Mouse (Mus musculus): ENCODE data around the gene Gpr143. TPM values are rescaled to one million over a fixed set of nuclear protein-coding genes. Genes with fewer than 3 reads are reported as not detected.
A peak's percentile ranks its signal among the peaks of the same experiment; 100 is the strongest.

Gpr143 gene
- polyA plus RNA-seq, 1 experiment from 2014 or later: 0.05 TPM

DNA sequence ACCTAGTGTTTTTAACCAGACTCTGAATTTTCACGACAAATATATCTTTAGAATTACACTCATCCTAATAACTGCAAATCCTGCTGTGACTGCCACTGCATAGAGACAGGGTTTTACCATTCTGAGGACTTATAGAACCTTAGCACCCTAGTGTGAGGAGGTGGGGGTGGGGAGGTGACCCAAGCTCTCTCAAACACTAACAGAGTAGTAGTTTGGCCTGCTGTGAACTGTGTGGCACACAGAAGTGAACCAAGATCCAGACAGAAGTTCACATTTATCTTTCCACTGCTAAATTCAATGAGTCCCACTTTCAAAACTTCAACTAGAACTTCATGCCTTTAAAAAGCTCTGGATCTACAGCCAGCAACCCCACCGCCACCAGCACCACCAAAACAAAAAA is 18.9 kb upstream of the Gpr143 start:
- ATAC-seq (ENCODE audit: low read depth): no peak
- 50% methylated on average over 2 of the region's 2 CpGs for WGBS (ENCODE audit: insufficient replicate concordance)
- H3K36me3 ChIP-seq (ENCODE audit: control insufficient read depth, insufficient read depth): no peaks in the 10 kb centered on the region
- no peak overlapping the region for H3K4me2 ChIP-seq (ENCODE audit: low read depth, low read length)
- no peak overlapping the region for H3K4me3 ChIP-seq (ENCODE audit: low read depth, low read length)
- H3K9me3 ChIP-seq (replicated peaks; ENCODE audit: control insufficient read depth, low read length): no peaks in the 10 kb centered on the region
- no peaks in the 10 kb centered on the region for H3K27me3 ChIP-seq (ENCODE audit: control insufficient read depth, insufficient read depth, low read depth, low read length)
- H3K9ac ChIP-seq (ENCODE audit: low read depth, low read length): no peak overlapping the region
- H3K4me1 ChIP-seq (ENCODE audit: control insufficient read depth, low read depth, low read length): no peaks in the 10 kb centered on the region
- no peak overlapping the region for H3K27ac ChIP-seq (ENCODE audit: low read length)

DNA sequence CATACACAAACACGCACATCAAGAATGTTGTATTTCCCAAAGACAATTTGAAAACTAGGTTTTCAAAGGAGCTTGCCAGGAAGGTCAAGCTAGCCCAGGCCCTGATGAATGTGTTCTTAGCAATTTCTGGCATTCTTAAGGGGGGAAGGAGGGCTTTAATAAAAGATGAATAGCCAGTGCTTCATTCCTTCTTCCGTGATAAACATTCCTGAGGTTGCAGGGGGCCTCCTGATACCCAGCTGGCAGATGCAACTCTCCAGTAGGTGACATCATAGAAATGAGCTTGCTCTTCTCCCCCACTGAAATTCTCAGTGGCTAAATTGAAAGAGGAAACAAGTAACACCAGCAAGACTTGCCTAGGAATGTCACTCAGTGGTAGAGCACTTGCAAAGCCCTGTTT is 17.6 kb upstream of the Gpr143 start:
- 48% methylated on average over 2 of the region's 2 CpGs for WGBS (ENCODE audit: insufficient replicate concordance)
- H3K27me3 ChIP-seq (ENCODE audit: control insufficient read depth, insufficient read depth, low read depth, low read length): peaks cover 7% of the 10 kb centered on the region
- H3K36me3 ChIP-seq (ENCODE audit: control insufficient read depth, insufficient read depth): no peaks in the 10 kb centered on the region
- ATAC-seq (ENCODE audit: low read depth): no peak
- no peaks in the 10 kb centered on the region for H3K9me3 ChIP-seq (replicated peaks; ENCODE audit: control insufficient read depth, low read length)
- H3K27ac ChIP-seq (ENCODE audit: low read length): no peak overlapping the region
- no peaks in the 10 kb centered on the region for H3K4me1 ChIP-seq (ENCODE audit: control insufficient read depth, low read depth, low read length)
- no peak overlapping the region for H3K9ac ChIP-seq (ENCODE audit: low read depth, low read length)
- no peak overlapping the region for H3K4me3 ChIP-seq (ENCODE audit: low read depth, low read length)
- no peak overlapping the region for H3K4me2 ChIP-seq (ENCODE audit: low read depth, low read length)

DNA sequence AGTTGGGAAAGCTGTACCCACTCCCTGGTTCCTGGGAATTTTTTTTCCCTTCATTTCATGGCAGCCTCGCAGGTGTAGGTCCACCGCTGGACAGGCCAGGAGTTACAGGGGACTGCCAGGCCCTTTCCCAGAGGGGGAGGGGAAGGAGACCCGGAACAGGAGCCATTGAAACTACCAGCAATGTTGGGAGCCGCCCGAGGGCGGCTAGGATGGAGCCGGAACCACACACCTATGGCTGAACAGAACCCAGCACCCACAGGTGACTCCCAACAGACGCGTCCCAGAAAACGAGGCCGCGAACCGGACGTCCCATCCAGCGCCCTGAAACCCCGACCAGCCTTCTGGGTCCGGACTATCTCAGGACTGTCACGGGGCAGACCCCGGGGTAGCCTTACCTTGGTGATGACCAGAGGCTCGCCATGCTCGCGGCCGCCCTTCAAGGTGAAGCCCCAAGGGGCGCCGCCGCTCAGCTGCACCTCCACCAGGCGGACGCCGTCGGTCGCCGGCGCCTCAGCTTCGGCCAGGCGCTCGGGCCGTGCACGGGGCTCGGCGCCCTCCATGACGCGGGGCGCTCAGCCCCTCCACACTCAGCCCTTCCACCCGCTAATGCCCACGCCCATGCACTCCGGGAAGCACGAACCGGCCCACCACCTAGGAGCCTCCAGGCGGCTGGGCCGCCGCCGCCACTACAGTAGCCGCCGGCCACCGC is 12.7 kb upstream of the Gpr143 start, which contains the start of gene Shroom2:
Shroom2 (minus strand) TSS at position 575 of the 709 bp plus-strand sequence.
- peak; percentile 31; the same call in 1 of the 2 replicates for ATAC-seq (ENCODE audit: low read depth)
- H3K4me3 ChIP-seq (ENCODE audit: low read depth, low read length): peak within 1 kb of the TSS; percentile 57
- no peaks in the 10 kb centered on the region for H3K9me3 ChIP-seq (replicated peaks; ENCODE audit: control insufficient read depth, low read length)
- H3K27ac ChIP-seq (ENCODE audit: low read length): peak within 1 kb of the TSS; percentile 37; the same call in 1 of the 2 replicates
- peaks cover 15% of the 10 kb centered on the region for H3K27me3 ChIP-seq (ENCODE audit: control insufficient read depth, insufficient read depth, low read depth, low read length)
- 13% methylated on average over 55 of the region's 55 CpGs for WGBS (ENCODE audit: insufficient replicate concordance)
- no peaks in the 10 kb centered on the region for H3K36me3 ChIP-seq (ENCODE audit: control insufficient read depth, insufficient read depth)
- peak within 1 kb of the TSS; percentile 13; the same call in 1 of the 2 replicates for H3K4me2 ChIP-seq (ENCODE audit: low read depth, low read length)
- H3K4me1 ChIP-seq (ENCODE audit: control insufficient read depth, low read depth, low read length): no peaks in the 10 kb centered on the region
- peak within 1 kb of the TSS; percentile 34; the same call in 1 of the 2 replicates for H3K9ac ChIP-seq (ENCODE audit: low read depth, low read length)

DNA sequence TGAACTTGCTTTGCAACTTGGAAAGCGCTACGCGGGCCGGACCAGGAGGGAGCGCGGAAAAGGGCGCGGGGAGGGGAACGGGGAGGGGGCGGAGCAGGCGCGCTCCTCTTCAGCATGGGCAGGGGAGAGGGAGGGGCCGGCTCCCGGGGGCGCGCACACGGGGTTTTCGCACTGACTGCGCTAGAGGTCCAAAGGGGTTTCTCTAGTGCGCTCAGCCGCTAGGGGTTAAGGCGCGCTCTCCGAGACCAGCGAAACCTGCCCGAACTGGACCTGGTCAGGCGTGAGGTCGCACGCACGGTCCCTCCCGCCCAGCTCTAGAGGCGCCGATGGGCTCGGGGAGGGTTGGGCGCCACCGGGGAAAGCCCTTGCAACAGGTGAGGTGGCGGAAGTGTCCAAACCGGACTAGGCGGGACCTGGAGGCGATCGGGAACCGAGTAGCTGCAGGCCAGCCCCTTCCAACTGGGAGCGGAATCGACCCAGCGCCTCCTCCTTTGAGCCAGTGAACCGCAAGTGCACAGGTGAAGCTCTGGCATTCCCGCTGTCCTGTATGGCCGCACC is 12.0 kb upstream of the Gpr143 start:
- peaks cover 15% of the 10 kb centered on the region for H3K27me3 ChIP-seq (ENCODE audit: control insufficient read depth, insufficient read depth, low read depth, low read length)

DNA sequence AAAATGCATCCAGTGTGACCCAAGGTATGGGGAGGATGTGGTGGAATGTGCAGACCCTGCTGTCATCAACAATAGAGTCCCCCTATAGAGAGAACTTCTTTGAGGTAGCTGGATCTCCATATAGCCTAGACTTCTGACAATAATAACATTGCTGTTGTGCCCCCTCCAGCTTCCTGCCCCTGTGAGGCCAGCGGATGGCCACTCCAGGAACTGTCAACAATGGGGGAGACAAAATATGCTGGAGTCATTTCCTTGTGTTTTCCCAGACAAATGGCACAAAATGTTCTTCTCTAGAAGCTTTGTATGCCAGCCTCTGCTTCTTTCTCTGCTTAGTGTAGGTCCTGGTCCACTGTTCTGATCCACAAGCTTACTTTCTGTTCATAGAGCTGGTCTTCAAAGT is 6.4 kb downstream of the Gpr143 start:
- H3K9me3 ChIP-seq (replicated peaks; ENCODE audit: control insufficient read depth, low read length): no peaks in the 10 kb centered on the region
- H3K27ac ChIP-seq (ENCODE audit: low read length): no peak overlapping the region
- no peak overlapping the region for H3K4me2 ChIP-seq (ENCODE audit: low read depth, low read length)
- 48% methylated on average over 1 of the region's 1 CpGs for WGBS (ENCODE audit: insufficient replicate concordance)
- no peaks in the 10 kb centered on the region for H3K36me3 ChIP-seq (ENCODE audit: control insufficient read depth, insufficient read depth)
- H3K4me1 ChIP-seq (ENCODE audit: control insufficient read depth, low read depth, low read length): no peaks in the 10 kb centered on the region
- no peak overlapping the region for H3K4me3 ChIP-seq (ENCODE audit: low read depth, low read length)
- no peak for ATAC-seq (ENCODE audit: low read depth)
- no peaks in the 10 kb centered on the region for H3K27me3 ChIP-seq (ENCODE audit: control insufficient read depth, insufficient read depth, low read depth, low read length)
- no peak overlapping the region for H3K9ac ChIP-seq (ENCODE audit: low read depth, low read length)

More for the DNA sequence above, 12.0 kb upstream of the Gpr143 start:
- WGBS (ENCODE audit: insufficient replicate concordance): 14% methylated on average over 47 of the region's 48 CpGs
- peak overlapping the region; percentile 37; the same call in 1 of the 2 replicates for H3K27ac ChIP-seq (ENCODE audit: low read length)
- no peaks in the 10 kb centered on the region for H3K36me3 ChIP-seq (ENCODE audit: control insufficient read depth, insufficient read depth)
- ATAC-seq (ENCODE audit: low read depth): peak; percentile 88
- peak overlapping the region; percentile 57 for H3K4me3 ChIP-seq (ENCODE audit: low read depth, low read length)
- no peaks in the 10 kb centered on the region for H3K4me1 ChIP-seq (ENCODE audit: control insufficient read depth, low read depth, low read length)
- H3K4me2 ChIP-seq (ENCODE audit: low read depth, low read length): peak overlapping the region; percentile 13; the same call in 1 of the 2 replicates
- H3K9ac ChIP-seq (ENCODE audit: low read depth, low read length): no peak overlapping the region
- no peaks in the 10 kb centered on the region for H3K9me3 ChIP-seq (replicated peaks; ENCODE audit: control insufficient read depth, low read length)

DNA sequence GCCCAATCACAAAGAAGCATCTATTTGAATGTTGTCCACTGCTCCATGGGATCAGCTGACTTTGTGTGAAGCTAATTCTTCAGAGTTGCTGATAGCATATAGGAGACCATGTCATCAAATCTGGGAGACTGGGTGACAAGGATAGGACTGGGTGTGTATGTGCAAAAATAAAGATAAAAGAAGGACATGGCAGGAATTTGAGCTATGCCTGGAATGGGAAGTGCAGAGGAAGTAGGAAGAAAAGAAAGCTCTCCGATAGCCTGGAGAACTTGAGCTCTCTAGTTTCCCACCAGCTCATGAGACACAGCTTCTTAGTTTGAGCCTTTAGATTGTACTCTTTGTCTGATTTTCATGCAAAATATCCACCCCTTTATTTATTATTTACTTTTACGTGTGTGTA is 6.9 kb downstream of the Gpr143 start:
- Histone ChIP-seq H3K4me1 (ENCODE audit: control insufficient read depth, low read depth, low read length) (no peaks in the 10 kb centered on the region), H3K27me3 (ENCODE audit: control insufficient read depth, insufficient read depth, low read depth, low read length) (no peaks in the 10 kb centered on the region), H3K9me3 (replicated peaks; ENCODE audit: control insufficient read depth, low read length) (no peaks in the 10 kb centered on the region), H3K27ac (ENCODE audit: low read length) (no peak overlapping the region), H3K36me3 (ENCODE audit: control insufficient read depth, insufficient read depth) (no peaks in the 10 kb centered on the region), H3K9ac (ENCODE audit: low read depth, low read length) (no peak overlapping the region), H3K4me3 (ENCODE audit: low read depth, low read length) (no peak overlapping the region), H3K4me2 (ENCODE audit: low read depth, low read length) (no peak overlapping the region)
- no peak for ATAC-seq (ENCODE audit: low read depth)
- 44% methylated on average over 2 of the region's 2 CpGs for WGBS (ENCODE audit: insufficient replicate concordance)

DNA sequence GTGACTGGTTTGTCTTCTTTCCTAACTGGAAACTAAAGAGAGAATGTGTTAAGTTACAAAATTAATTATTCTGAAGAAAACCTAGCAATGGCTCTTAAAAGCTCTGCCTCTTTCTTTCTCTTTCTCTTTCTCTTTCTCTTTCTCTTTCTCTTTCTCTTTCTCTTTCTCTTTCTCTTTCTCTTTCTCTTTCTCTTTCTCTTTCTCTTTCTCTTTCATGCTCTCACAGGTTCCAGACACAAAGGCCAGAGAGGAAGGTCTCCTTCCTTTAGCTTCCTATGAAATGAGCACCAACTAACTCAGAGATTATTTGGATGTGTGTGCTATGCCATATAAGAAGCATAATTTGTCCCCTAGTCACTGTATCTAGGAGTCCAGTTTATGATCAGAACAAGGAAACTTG is 23.6 kb downstream of the Gpr143 start:
- no peaks in the 10 kb centered on the region for H3K27me3 ChIP-seq (ENCODE audit: control insufficient read depth, insufficient read depth, low read depth, low read length)
- no peaks in the 10 kb centered on the region for H3K4me1 ChIP-seq (ENCODE audit: control insufficient read depth, low read depth, low read length)
- no peak overlapping the region for H3K9ac ChIP-seq (ENCODE audit: low read depth, low read length)
- no peak overlapping the region for H3K4me2 ChIP-seq (ENCODE audit: low read depth, low read length)
- H3K4me3 ChIP-seq (ENCODE audit: low read depth, low read length): no peak overlapping the region
- no peak for ATAC-seq (ENCODE audit: low read depth)
- H3K27ac ChIP-seq (ENCODE audit: low read length): no peak overlapping the region
- no peaks in the 10 kb centered on the region for H3K36me3 ChIP-seq (ENCODE audit: control insufficient read depth, insufficient read depth)
- H3K9me3 ChIP-seq (replicated peaks; ENCODE audit: control insufficient read depth, low read length): no peaks in the 10 kb centered on the region

DNA sequence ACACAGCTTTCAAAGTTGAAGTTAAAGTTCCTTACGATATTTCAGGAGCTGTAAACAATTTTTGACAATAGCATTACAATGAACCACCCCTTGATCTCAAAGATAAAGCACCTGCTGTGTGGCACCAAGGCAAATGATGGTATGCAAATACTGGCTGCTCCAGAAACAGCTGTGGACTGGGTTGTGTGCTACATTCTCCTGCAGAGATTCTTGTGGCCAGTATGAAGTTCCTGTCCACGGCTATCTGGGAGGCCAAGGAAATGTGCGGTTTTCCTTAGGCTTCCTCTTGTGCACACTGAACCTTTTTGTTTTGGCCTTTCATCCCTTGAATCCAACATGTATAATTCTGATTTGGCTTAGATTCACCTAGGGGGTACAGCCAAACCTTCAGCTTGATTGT is 31.6 kb downstream of the Gpr143 start:
- no peak overlapping the region for H3K27ac ChIP-seq (ENCODE audit: low read length)
- ATAC-seq (ENCODE audit: low read depth): no peak
- H3K4me1 ChIP-seq (ENCODE audit: control insufficient read depth, low read depth, low read length): no peaks in the 10 kb centered on the region
- H3K27me3 ChIP-seq (ENCODE audit: control insufficient read depth, insufficient read depth, low read depth, low read length): no peaks in the 10 kb centered on the region
- 19% methylated on average over 3 of the region's 3 CpGs for WGBS (ENCODE audit: insufficient replicate concordance)
- H3K9me3 ChIP-seq (replicated peaks; ENCODE audit: control insufficient read depth, low read length): no peaks in the 10 kb centered on the region
- no peak overlapping the region for H3K9ac ChIP-seq (ENCODE audit: low read depth, low read length)
- no peak overlapping the region for H3K4me3 ChIP-seq (ENCODE audit: low read depth, low read length)
- H3K4me2 ChIP-seq (ENCODE audit: low read depth, low read length): no peak overlapping the region
- no peaks in the 10 kb centered on the region for H3K36me3 ChIP-seq (ENCODE audit: control insufficient read depth, insufficient read depth)

DNA sequence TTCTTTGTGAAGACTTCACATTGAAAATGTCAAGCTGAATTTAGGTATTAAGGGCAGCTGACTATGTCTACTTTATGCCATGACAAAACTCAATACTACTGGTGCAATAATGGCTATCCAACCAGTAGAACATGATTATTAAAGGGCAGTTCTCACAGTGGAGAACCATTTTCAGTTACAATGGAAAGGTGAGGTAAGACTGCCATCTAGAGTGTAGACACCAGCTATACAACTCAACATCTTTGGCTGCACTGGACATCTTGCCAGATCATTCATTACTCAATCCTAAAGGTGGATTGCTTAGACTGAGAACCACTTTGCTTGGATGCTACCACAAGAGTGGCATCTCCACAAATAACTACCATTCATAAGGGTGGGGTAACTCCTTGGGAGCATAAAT is 37.3 kb downstream of the Gpr143 start:
- Histone ChIP-seq H3K27me3 (ENCODE audit: control insufficient read depth, insufficient read depth, low read depth, low read length) (no peaks in the 10 kb centered on the region), H3K27ac (ENCODE audit: low read length) (no peak overlapping the region), H3K4me2 (ENCODE audit: low read depth, low read length) (no peak overlapping the region), H3K36me3 (ENCODE audit: control insufficient read depth, insufficient read depth) (no peaks in the 10 kb centered on the region), H3K9ac (ENCODE audit: low read depth, low read length) (no peak overlapping the region), H3K4me1 (ENCODE audit: control insufficient read depth, low read depth, low read length) (no peaks in the 10 kb centered on the region), H3K4me3 (ENCODE audit: low read depth, low read length) (no peak overlapping the region), H3K9me3 (replicated peaks; ENCODE audit: control insufficient read depth, low read length) (no peaks in the 10 kb centered on the region)
- no peak for ATAC-seq (ENCODE audit: low read depth)

Measured in liver, embryonic 16.5 days (tissue).